26 mouse cellular contexts compared by ENCODE assay signal in the genomic region with DNA sequence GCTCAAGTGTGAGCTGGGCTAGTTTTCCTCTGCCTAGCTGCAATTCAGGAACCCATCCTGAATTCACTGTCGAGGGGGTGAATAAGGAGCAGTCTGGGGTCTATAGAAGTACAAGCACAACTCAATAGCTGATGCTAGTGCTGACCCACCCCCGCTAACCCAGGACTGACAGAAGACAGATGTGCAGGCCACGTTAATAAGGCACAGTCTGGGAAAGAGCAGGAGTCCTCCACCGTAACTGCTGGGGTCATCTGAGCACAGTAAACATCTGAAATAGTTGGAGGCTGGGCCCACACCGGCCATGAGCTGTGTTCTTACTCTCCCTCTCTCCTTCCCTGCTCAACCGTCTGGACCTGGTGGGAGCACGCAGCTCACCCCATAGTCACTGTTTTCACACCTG. TPM values are rescaled to one million over a fixed set of nuclear protein-coding genes. Genes with fewer than 3 reads are reported as not detected.
A peak's percentile ranks its signal among the peaks of the same experiment; 100 is the strongest.
DNase-seq lines count a peak whose midpoint lies in the region; ATAC-seq and TF ChIP-seq lines count a peak whose summit lies in the region.
"Had no signal": no experiment of that assay in that cellular context is flagged by ENCODE, and none has a peak within 500 bp of the region (broad histone marks: within the 10 kb centered on the region; RNA-seq: fewer than 3 reads in every experiment).

No protein-coding gene starts in this region.

- no peak for ATAC-seq in hindbrain, embryonic 16.5 days
- no peak for ATAC-seq in hindbrain, postnatal 0 days
- ATAC-seq in limb, embryonic 11.5 days (ENCODE audit: insufficient number of reproducible peaks, low FRiP score, low TSS enrichment, low read depth) = no peak
- ATAC-seq in CD4-positive, CD25-positive, alpha-beta regulatory T cell, adult 4 months = no peak
- ATAC-seq: inflammation-experienced regulatory T-cells, adult 6 months; midbrain, embryonic 13.5 days had no signal

- H3K9ac ChIP-seq in hindbrain, embryonic 16.5 days (ENCODE audit: low read depth, low read length) = 0 out of 2 replicates have a peak overlapping the region, but pooled peaks have one; percentile 14
- no peak overlapping the region for H3K9ac ChIP-seq in hindbrain, postnatal 0 days (replicated peaks; ENCODE audit: low read length)
- no peak overlapping the region for H3K9ac ChIP-seq in limb, embryonic 11.5 days (ENCODE audit: low read length)
- H3K9ac ChIP-seq: embryonic facial prominence, embryonic 15.5 days; liver, embryonic 13.5 days; lung, embryonic 14.5 days; midbrain, embryonic 13.5 days had no signal

- TF ChIP-seq CTCF in hindbrain, postnatal 0 days (IDR thresholded peaks at IDR 0.05; ENCODE audit: low read depth) = no peak
- no peak for TF ChIP-seq CTCF in gastrocnemius, adult 2 months (IDR thresholded peaks at IDR 0.05)

- peaks cover 52% of the 10 kb centered on the region for H3K4me1 ChIP-seq in hindbrain, embryonic 16.5 days (ENCODE audit: control insufficient read depth, insufficient read depth, low read depth, low read length)
- peaks cover 37% of the 10 kb centered on the region for H3K4me1 ChIP-seq in hindbrain, postnatal 0 days (ENCODE audit: insufficient read depth, low read length)
- H3K4me1 ChIP-seq in embryonic facial prominence, embryonic 10.5 days = peaks cover 73% of the 10 kb centered on the region
- peaks cover 25% of the 10 kb centered on the region for H3K4me1 ChIP-seq in limb, embryonic 11.5 days (ENCODE audit: control insufficient read depth, insufficient read depth, low read length)

- peak; percentile 60 for DNase-seq in embryo, embryonic 10 days (ENCODE audit: low spot score)
- no peak for DNase-seq in embryo, embryonic 9.5 days (ENCODE audit: extremely low spot score)
- DNase-seq in hindbrain, postnatal 0 days (ENCODE audit: low spot score) = no peak
- DNase-seq in embryonic facial prominence, embryonic 10.5 days (ENCODE audit: low spot score) = peak; percentile 57
- DNase-seq in limb, embryonic 11.5 days (ENCODE audit: low spot score) = peak; percentile 32
- no peak for DNase-seq in gastrocnemius, adult 2 months
- DNase-seq: adrenal gland, postnatal 25 days; cerebellum, adult 8-10 months; cerebellum, postnatal 36 days; gastrocnemius, postnatal 10 days; heart, postnatal 14 days; kidney, adult 18-20 months; kidney, postnatal 10 days; liver, embryonic 13.5 days; lung, embryonic 14.5 days; retina, postnatal 1 day; right cerebral cortex, postnatal 25 days; spleen, adult 18-20 months; thymus, postnatal 14 days had no signal

- no peak overlapping the region for H3K27ac ChIP-seq in hindbrain, embryonic 16.5 days (ENCODE audit: low read depth, low read length)
- no peak overlapping the region for H3K27ac ChIP-seq in hindbrain, postnatal 0 days
- H3K27ac ChIP-seq in embryonic facial prominence, embryonic 10.5 days (replicated peaks) = peak overlapping the region; percentile 66
- no peak overlapping the region for H3K27ac ChIP-seq in limb, embryonic 11.5 days (replicated peaks; ENCODE audit: low read depth, low read length)
- H3K27ac ChIP-seq in gastrocnemius, adult 2 months = no peak overlapping the region
- H3K27ac ChIP-seq: embryonic facial prominence, embryonic 15.5 days; left cerebral cortex, adult 2 months; liver, embryonic 13.5 days; midbrain, embryonic 13.5 days had no signal

- peaks cover 15% of the 10 kb centered on the region for H3K36me3 ChIP-seq in hindbrain, embryonic 16.5 days (ENCODE audit: control insufficient read depth, insufficient read depth, low read length)
- H3K36me3 ChIP-seq in hindbrain, postnatal 0 days (ENCODE audit: insufficient read depth, low read length) = peaks cover 13% of the 10 kb centered on the region
- peaks cover 64% of the 10 kb centered on the region for H3K36me3 ChIP-seq in embryonic facial prominence, embryonic 10.5 days (replicated peaks)
- peaks cover 10% of the 10 kb centered on the region for H3K36me3 ChIP-seq in limb, embryonic 11.5 days (ENCODE audit: control insufficient read depth, insufficient read depth, low read length)

- no peak overlapping the region for H3K4me3 ChIP-seq in hindbrain, embryonic 16.5 days (ENCODE audit: low read length)
- no peak overlapping the region for H3K4me3 ChIP-seq in hindbrain, postnatal 0 days (ENCODE audit: low read length)
- H3K4me3 ChIP-seq in embryonic facial prominence, embryonic 10.5 days = no peak overlapping the region
- no peak overlapping the region for H3K4me3 ChIP-seq in limb, embryonic 11.5 days (ENCODE audit: low read depth, low read length)
- no peak overlapping the region for H3K4me3 ChIP-seq in gastrocnemius, adult 2 months
- H3K4me3 ChIP-seq: embryonic facial prominence, embryonic 15.5 days; left cerebral cortex, adult 2 months; liver, embryonic 13.5 days; midbrain, embryonic 13.5 days had no signal

- intact Hi-C loops in gastrocnemius, adult 2 months (cut with DNase I) = no loop called here

- WGBS in hindbrain, embryonic 16.5 days = 60% methylated on average over 7 of the region's 7 CpGs
- WGBS in hindbrain, postnatal 0 days = 56% methylated on average over 7 of the region's 7 CpGs
- 40% methylated on average over 7 of the region's 7 CpGs for WGBS in embryonic facial prominence, embryonic 10.5 days
- WGBS in limb, embryonic 11.5 days = 23% methylated on average over 7 of the region's 7 CpGs

- H3K4me2 ChIP-seq in hindbrain, embryonic 16.5 days (ENCODE audit: low read length) = no peak overlapping the region
- no peak overlapping the region for H3K4me2 ChIP-seq in hindbrain, postnatal 0 days (ENCODE audit: low read depth, low read length)
- H3K4me2 ChIP-seq in limb, embryonic 11.5 days (ENCODE audit: low read depth, severe bottlenecking) = no peak overlapping the region
- H3K4me2 ChIP-seq: embryonic facial prominence, embryonic 15.5 days; heart, embryonic 11.5 days; liver, embryonic 13.5 days; lung, embryonic 14.5 days; midbrain, embryonic 13.5 days had no signal

- H3K9me3 ChIP-seq in hindbrain, embryonic 16.5 days (ENCODE audit: control insufficient read depth, low read length) = no peaks in the 10 kb centered on the region
- H3K9me3 ChIP-seq in hindbrain, postnatal 0 days (ENCODE audit: low read length) = no peaks in the 10 kb centered on the region
- no peaks in the 10 kb centered on the region for H3K9me3 ChIP-seq in embryonic facial prominence, embryonic 10.5 days
- H3K9me3 ChIP-seq in limb, embryonic 11.5 days (ENCODE audit: control insufficient read depth, low read length) = no peaks in the 10 kb centered on the region
- H3K9me3 ChIP-seq: embryonic facial prominence, embryonic 15.5 days; liver, embryonic 13.5 days; midbrain, embryonic 13.5 days had no signal

- H3K27me3 ChIP-seq in hindbrain, embryonic 16.5 days (replicated peaks; ENCODE audit: control insufficient read depth, insufficient read depth, low read length) = no peaks in the 10 kb centered on the region
- H3K27me3 ChIP-seq in hindbrain, postnatal 0 days (ENCODE audit: insufficient read depth, low read length) = no peaks in the 10 kb centered on the region
- no peaks in the 10 kb centered on the region for H3K27me3 ChIP-seq in embryonic facial prominence, embryonic 10.5 days (replicated peaks; ENCODE audit: low read depth, poor library complexity, severe bottlenecking)
- no peaks in the 10 kb centered on the region for H3K27me3 ChIP-seq in limb, embryonic 11.5 days (ENCODE audit: control insufficient read depth, insufficient read depth, low read length)
- H3K27me3 ChIP-seq: embryonic facial prominence, embryonic 15.5 days; liver, embryonic 13.5 days; midbrain, embryonic 13.5 days had no signal

RNA-seq across cellular contexts. Expression of a gene that starts 59.4 kb away (rescaled TPM):
- polyA plus RNA-seq in hindbrain, embryonic 16.5 days (2015; fragmentation: Nextera tagmentation; extraction: Ambion mirVana) = 4.1 and 5.4 TPM in 2 replicates
- 1.4 and 3.8 TPM in 2 replicates for total RNA-seq in hindbrain, postnatal 0 days (2014; rRNA removed)
- 6.9 and 7.5 TPM in 2 replicates for polyA plus RNA-seq in hindbrain, postnatal 0 days (2015; fragmentation: Nextera tagmentation; extraction: Ambion mirVana)
- polyA plus RNA-seq in embryonic facial prominence, embryonic 10.5 days (2016; fragmentation: Nextera tagmentation; extraction: Ambion mirVana) = 0.20 and 1.6 TPM in 2 replicates
- 0.53 and 0.75 TPM in 2 replicates for polyA plus RNA-seq in limb, embryonic 11.5 days (2014; fragmentation: Nextera tagmentation; extraction: Ambion mirVana)
- under 1 TPM; 0.59 to 0.64 TPM for total RNA-seq in gastrocnemius, adult 2 months (2021)
- 1 to 10 TPM; 2.9 to 7.7 TPM for polyA plus RNA-seq in CD4-positive, CD25-positive, alpha-beta regulatory T cell, adult 4 months (2017; shearing (Covaris generic))

Comparison
In these comparisons a context has a peak if more than half of its experiments do, and no peak if none do; other contexts are left out.
1. DNase-seq: peak in embryo, embryonic 10 days (single experiment), embryonic facial prominence, embryonic 10.5 days (single experiment) and limb, embryonic 11.5 days (single experiment); none in embryo, embryonic 9.5 days (single experiment), hindbrain, postnatal 0 days (single experiment) and gastrocnemius, adult 2 months (single experiment).